Mouse (Mus musculus): Measurements from ENCODE around the gene Zfp524.

DNA sequence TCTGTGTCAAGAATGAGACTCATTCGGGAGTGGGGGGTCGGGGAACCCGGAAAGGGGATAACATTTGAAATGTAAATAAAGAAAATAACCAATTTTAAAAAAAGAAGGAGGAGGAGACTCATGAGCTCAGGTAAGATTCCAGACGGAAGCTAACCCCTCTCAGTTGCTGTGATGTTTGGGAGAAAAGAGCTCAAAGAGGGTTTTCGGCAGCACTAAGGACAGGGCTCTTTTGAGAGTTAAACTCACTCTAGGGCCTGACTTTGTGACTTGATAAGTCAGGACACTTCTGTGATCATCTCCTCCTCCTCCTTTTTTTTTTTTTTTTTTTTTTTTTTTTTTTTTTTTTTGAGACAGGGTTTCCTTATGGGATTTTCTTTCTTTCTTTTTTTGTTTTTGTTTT, 24.7 kb downstream of the Zfp524 start:
- TF ChIP-seq CTCF (IDR thresholded peaks at IDR 0.05; ENCODE audit: low read depth) (no peak), EP300 (IDR thresholded peaks at IDR 0.05; ENCODE audit: low read depth) (no peak)
